Mouse (Mus musculus): Measurements from ENCODE around the gene Cep41.
A peak's percentile ranks its signal among the peaks of the same experiment; 100 is the strongest.

Cep41 gene

GRCm38 (mm10) chr6:30693350-30693991 lies at the start of gene Cep41:
Gene Cep41 (minus strand): TSS chr6:30693749.
- peak; percentile 96 for DNase-seq (ENCODE audit: low spot score)

DNA sequence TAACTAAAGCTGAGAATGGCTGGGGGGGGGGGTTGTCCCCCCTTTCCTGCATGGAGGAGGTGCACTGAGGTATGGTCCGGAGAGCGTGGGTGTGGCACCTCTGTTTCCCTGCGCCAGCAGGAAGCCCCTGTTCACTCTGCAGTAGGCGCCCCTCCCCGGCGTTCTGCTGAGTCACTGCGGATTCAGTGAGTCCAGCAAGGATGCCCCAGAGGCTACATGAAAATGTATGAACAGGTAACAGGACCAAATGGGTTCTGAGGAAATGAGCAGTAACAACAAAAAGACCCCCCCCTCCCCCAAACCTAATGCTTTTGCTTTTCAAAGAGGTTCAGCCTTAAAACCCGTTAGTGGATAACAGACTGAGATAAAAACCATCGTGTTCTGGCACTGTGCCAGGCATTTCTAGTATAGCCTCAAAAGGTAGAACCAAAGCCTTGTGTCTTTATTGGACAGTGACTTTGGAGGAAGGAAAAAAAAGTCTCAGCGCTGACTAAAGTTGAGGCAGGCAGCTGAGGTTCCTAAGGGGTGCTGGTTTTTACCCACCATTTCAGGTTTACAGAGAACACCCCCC lies 45.7 kb upstream of the Cep41 start:
- DNase-seq (ENCODE audit: low spot score), result peak; percentile 67

DNA sequence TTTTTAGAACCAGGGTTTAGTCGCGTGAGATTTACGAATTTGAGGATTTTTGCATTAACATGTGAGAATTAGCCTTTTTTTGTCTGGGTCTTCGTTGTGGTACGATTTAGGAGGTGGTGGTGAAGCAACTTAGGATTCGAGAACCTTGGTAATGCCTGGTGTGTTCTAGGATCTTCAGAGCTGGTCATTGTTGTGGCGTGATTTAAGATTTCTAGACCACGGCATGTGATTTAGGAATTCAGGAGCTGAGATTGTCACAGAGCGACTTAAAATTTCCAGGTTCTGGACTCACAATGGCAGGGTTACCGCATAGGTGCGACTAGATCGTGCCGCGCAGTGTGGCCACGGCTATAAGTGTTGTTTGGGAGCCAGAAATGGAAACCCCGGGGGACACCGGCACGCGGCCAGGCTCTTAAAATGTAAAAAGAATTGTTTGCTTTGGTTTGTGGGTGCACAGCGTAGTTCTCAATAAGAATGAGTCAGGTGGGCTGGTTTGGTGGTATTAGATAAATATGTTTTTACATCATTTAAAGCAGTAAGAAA lies 45.0 kb upstream of the Cep41 start:
- peak; percentile 40 for DNase-seq (ENCODE audit: low spot score)

GRCm38 (mm10) chr6:30737548-30738463 lies 44.3 kb upstream of the Cep41 start:
- peak; percentile 88 for DNase-seq (ENCODE audit: low spot score)

- DNase-seq (ENCODE audit: low spot score), result peak; percentile 90
Measured at GRCm38 (mm10) chr6:30736864-30737547, 43.5 kb upstream of the Cep41 start.

- peak; percentile 48 for DNase-seq (ENCODE audit: low spot score)
Measured at GRCm38 (mm10) chr6:30736372-30736762, 42.8 kb upstream of the Cep41 start.

DNA sequence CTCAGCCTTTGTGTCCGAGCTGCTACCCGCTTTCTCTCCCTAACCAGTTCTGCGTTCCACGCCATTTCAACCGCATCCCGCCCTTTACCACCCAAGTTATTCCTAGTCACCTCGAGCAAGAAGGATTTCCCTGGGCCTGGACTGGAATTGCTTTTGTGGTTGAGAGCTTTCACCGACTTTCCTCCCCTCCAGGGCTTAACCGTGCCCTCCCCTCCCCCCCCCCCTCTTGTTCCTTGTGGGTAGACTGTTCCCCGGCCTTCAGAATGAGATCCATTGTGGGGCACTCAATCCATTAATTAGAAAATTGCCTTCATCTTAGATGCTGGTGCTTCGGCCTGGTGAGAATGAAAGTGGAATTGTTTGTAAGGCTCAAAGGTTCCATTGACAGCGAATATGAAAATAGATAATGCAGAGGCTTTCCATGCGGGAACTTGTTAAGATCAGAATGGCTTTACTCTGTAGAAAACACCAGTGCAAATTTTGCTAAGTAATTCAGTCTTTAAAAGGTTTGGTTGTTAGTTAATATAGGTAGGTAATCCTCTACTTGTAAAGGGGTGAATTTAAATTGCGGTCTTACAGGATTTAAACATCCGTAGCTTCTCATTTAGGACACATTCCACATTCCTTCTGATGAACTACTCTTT lies 42.3 kb upstream of the Cep41 start:
- DNase-seq (ENCODE audit: low spot score), result no peak

DNA sequence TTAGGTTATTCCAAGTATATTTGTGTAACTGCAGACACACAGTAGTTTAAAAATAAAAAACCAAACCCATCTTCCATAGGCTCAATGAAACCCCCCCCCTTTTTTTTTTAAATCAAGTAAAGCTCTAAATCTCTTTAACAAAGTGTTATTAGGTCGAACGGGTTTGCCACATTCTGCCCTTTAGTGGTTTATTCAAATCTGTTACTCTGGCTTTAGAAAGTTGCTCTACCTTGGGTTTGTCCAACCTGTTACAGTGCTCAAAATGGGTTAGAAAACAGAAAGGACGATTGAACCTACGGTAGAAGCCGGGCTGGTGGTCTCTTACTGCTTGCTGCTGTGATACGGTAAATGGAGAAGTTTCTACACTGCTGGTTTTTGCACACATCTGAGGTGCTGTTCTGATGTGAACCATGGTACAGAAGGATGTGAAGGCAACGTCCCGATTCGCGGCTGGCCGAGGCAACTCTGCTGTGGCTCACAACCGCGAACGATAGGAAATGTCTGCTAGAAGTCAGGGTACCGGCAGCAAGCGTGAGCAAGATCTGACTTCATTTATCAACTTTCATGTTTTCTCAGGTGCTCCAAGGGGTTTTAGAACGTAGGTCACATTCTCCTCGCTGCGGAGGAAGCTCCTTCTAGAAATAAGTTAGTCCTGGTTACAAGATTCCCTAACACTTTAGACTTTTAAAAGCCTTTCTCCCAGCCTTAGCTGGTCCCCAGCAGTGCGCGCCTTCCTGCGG lies 41.6 kb upstream of the Cep41 start:
- no peak for DNase-seq (ENCODE audit: low spot score)

DNA sequence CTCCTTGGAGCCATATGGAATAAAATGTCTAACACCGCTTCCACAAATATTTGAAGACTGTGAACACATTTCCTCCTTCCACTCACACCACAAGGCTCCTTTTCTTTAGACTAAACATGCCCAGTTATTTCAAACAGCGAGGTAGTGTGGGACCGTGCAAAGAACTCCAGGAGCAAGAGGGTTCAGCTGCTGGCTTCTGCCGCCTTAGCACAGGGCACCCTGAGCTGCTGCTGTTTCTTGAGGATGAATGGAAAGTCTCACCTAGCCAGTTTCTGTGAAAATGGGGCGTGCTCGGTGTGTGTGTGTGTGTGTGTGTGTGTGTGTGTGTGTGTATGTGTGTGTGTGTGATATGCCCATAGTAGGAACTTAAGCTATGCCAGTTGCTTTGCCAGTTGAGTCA lies 40.9 kb upstream of the Cep41 start:
- DNase-seq (ENCODE audit: low spot score), result no peak

- no peak for DNase-seq (ENCODE audit: low spot score)
Measured at GRCm38 (mm10) chr6:30732571-30733130, 39.1 kb upstream of the Cep41 start.

GRCm38 (mm10) chr6:30730301-30730971 lies 36.9 kb upstream of the Cep41 start:
- DNase-seq (ENCODE audit: low spot score), result no peak

- no peak for DNase-seq (ENCODE audit: low spot score)
Measured at GRCm38 (mm10) chr6:30723331-30723730, 29.8 kb upstream of the Cep41 start, which contains the start of gene Mest. Gene Mest (plus strand): TSS chr6:30723547.

DNA sequence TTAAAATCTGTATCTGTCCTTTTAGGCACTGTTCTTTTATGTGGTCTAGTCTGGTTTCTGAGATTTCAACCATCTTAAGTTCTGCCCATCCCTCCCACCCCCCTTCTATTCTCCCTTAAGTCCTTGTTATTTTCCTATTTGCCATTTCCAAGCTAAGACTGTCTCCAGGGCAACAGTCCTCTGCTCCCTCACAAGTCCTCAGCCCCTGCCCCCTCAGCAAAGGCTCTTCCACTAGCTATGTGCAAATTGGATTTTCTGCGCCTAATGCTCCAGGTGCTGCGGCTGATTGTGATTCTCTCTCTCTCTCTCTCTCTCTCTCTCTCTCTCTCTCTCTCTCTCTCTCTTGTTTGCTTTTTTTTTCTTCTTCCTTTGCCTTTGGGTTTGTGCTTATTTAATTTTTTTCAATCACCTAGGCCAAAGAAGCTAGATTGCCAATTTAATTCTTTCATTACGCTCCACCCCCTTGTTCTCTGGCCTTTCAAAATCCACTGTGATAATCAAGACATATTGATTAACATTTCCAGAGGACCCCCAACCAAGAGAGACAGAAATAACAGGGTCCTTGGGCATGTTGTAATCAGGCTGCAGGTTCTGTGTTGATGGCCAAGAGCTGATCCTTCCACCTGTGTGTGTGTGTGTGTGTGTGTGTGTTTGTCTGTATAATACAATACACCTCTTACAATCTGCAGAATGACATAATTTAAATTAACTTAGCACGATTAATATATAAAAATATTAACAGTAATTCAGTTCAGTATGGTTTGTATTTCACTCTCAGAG lies 29.0 kb upstream of the Cep41 start:
- DNase-seq (ENCODE audit: low spot score), result peak; percentile 70

DNA sequence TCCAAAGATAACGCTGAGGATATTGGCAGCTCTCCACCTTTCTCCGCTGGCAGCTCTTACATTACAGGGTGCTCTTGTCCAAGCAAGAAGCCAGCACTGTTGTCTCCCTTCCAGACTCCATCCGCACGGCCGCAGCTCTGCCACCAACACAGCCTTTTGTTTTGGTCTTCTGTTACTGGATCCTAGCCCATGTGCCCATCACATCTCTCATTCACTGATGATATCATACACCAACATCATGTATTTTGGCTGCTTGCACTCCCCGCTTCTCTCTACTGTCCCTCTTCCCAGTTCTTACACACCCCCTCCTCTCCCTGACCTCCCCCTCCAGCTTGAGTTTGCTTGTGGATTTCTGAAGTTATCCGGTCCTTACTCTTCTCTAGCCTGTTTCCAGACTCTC lies 23.2 kb upstream of the Cep41 start:
- no peak for DNase-seq (ENCODE audit: low spot score)

DNA sequence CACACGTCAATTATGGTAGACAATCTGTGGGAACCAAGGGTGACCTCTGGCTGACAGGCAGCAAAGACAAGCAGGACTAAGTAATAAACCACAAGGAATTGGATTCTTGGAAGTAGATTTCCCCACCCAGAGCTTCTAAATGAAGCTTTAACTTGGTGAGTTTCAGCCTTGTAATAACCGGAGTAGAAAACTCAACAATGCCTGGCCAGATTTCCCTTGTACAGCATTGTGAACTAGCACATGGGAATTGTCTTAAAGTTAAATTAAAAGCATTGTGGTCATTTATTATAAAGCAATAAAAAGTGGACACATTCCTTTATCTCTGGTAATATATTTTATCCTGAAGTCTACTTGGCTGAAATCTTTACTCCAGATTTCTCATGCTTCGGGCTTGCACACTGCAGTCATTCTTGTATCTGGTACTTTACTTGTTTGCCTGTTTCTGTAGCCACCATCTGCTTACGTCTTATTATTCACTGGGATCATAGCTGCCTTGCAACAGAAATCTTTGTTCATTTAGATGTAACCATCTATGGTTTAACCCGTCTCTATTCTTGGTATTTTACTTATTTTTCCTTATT lies 21.4 kb upstream of the Cep41 start:
- DNase-seq (ENCODE audit: low spot score), result no peak

DNA sequence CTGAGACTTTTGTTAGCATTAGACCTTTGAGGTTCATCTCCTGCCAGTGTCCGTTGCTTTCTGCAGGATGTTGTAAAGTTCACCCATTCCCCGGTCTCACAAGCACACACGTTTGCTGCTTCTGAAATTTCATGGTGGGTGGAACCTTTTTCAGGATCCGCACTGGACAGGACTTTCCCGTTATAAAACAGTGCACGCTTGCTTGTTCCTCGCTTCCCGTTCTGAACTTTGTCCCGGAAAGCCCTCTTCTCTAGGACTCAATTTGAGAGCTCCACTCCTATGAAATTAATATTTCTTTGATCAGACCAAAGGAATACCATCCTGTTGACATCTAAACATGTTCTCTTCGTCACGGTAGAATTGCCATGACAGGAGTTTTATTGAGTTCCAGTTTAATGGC lies 20.3 kb upstream of the Cep41 start:
- DNase-seq (ENCODE audit: low spot score), result no peak

- no peak for DNase-seq (ENCODE audit: low spot score)
Measured at GRCm38 (mm10) chr6:30713455-30713854, 19.9 kb upstream of the Cep41 start.

DNA sequence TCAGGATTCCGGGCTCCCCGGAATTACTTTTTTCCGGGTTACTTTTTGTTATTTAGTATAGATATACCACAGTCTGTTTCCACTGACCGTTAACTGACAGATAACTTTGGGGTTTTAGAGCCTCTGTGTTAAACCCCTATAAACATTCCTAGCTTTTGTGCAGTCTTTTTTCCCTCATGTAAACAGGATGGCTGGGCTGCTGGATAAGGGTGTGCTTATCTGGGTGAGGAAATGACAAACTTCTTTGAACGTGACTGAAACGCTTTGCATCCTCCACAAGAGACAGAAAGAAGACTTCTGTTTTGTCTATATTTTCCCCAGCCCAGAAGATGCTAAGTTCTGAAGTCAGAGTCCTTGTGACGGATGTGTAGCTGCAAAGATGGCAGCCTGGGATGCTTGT lies 18.9 kb upstream of the Cep41 start:
- DNase-seq (ENCODE audit: low spot score), result no peak

DNA sequence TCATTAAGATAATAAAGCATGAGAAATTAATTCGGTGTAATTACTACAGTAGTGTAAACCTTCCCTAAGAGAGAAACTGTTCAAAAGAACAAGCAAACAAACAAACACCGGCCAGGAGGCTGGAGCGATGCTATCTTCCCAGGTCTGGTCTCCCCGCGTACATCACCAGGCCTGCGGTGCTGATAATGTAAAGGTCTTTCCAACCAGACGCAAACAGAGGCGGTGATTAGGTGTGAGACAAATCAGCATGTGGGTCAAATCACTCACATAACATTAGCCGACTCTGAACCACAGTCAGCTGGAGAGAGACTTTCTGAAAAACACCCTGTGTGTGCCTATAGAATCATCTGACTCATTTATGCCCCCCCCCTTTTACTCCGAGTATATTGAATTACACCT lies 17.8 kb upstream of the Cep41 start:
- peak; percentile 35 for DNase-seq (ENCODE audit: low spot score)

Measured in MN1 (cell line).